13 mouse cellular contexts compared by ENCODE assay signal in genomic region chr11:57278056-57278455, GRCm38 (mm10).
DNase-seq lines count a peak whose midpoint lies in the region; ATAC-seq and TF ChIP-seq lines count a peak whose summit lies in the region.
"Had no signal": no experiment of that assay in that cellular context is flagged by ENCODE, and none has a peak within 500 bp of the region (broad histone marks: within the 10 kb centered on the region; RNA-seq: fewer than 3 reads in every experiment).

No protein-coding gene starts in this region.

- H3K4me1 ChIP-seq in embryonic facial prominence, embryonic 10.5 days: peaks cover 12% of the 10 kb centered on the region
- H3K4me1 ChIP-seq in limb, embryonic 11.5 days (ENCODE audit: control insufficient read depth, insufficient read depth, low read length): no peaks in the 10 kb centered on the region

- H3K4me2 ChIP-seq in limb, embryonic 11.5 days (ENCODE audit: low read depth, severe bottlenecking): no peak overlapping the region
- H3K4me2 ChIP-seq: hindbrain, embryonic 14.5 days had no signal

- H3K9me3 ChIP-seq in embryonic facial prominence, embryonic 10.5 days: no peaks in the 10 kb centered on the region
- H3K9me3 ChIP-seq in limb, embryonic 11.5 days (ENCODE audit: control insufficient read depth, low read length): no peaks in the 10 kb centered on the region

- no peak for DNase-seq in frontal cortex, adult 2 months (ENCODE audit: extremely low spot score in 1 of 2, low spot score in 1 of 2)
- no peak for DNase-seq in layer of hippocampus, adult 2 months (ENCODE audit: low spot score in 2 of 2)
- DNase-seq in layer of hippocampus, adult 9-11 months: no peak
- peak; percentile 12 for DNase-seq in embryonic facial prominence, embryonic 10.5 days (ENCODE audit: low spot score)
- DNase-seq in limb, embryonic 11.5 days (ENCODE audit: low spot score): peak; percentile 24
- no peak for DNase-seq in urinary bladder, postnatal 4 days (ENCODE audit: low spot score in 2 of 2)
- no peak for DNase-seq in thymus, postnatal 14 days
- DNase-seq: cerebellum, adult 9-11 months; gastrocnemius, postnatal 14 days; kidney, adult 18-20 months had no signal

- ATAC-seq in frontal cortex, adult (ENCODE audit: low TSS enrichment): peak; percentile 33; the same call in 1 of the 2 replicates
- no peak for ATAC-seq in limb, embryonic 11.5 days (ENCODE audit: insufficient number of reproducible peaks, low FRiP score, low TSS enrichment, low read depth)
- ATAC-seq: forebrain, embryonic 14.5 days had no signal

- no peak for TF ChIP-seq CTCF in layer of hippocampus, adult 2 months (conservative IDR thresholded peaks at IDR 0.05)

- H3K27ac ChIP-seq in layer of hippocampus, adult 2 months: peak overlapping the region; percentile 83
- 0 out of 2 replicates have a peak overlapping the region, but pooled peaks have one; percentile 12 for H3K27ac ChIP-seq in embryonic facial prominence, embryonic 10.5 days (replicated peaks)
- H3K27ac ChIP-seq in limb, embryonic 11.5 days (replicated peaks; ENCODE audit: low read depth, low read length): no peak overlapping the region
- H3K27ac ChIP-seq: hindbrain, embryonic 14.5 days had no signal

- no peak overlapping the region for H3K4me3 ChIP-seq in layer of hippocampus, adult 2 months
- no peak overlapping the region for H3K4me3 ChIP-seq in embryonic facial prominence, embryonic 10.5 days
- no peak overlapping the region for H3K4me3 ChIP-seq in limb, embryonic 11.5 days (ENCODE audit: low read depth, low read length)

- no peak overlapping the region for H3K9ac ChIP-seq in limb, embryonic 11.5 days (ENCODE audit: low read length)
- H3K9ac ChIP-seq: hindbrain, embryonic 14.5 days had no signal

- H3K36me3 ChIP-seq in embryonic facial prominence, embryonic 10.5 days (replicated peaks): no peaks in the 10 kb centered on the region
- H3K36me3 ChIP-seq in limb, embryonic 11.5 days (ENCODE audit: control insufficient read depth, insufficient read depth, low read length): no peaks in the 10 kb centered on the region

- WGBS in embryonic facial prominence, embryonic 10.5 days: 49% methylated on average over 10 of the region's 10 CpGs
- WGBS in limb, embryonic 11.5 days: 47% methylated on average over 10 of the region's 10 CpGs

- no peaks in the 10 kb centered on the region for H3K27me3 ChIP-seq in embryonic facial prominence, embryonic 10.5 days (replicated peaks; ENCODE audit: low read depth, poor library complexity, severe bottlenecking)
- H3K27me3 ChIP-seq in limb, embryonic 11.5 days (ENCODE audit: control insufficient read depth, insufficient read depth, low read length): no peaks in the 10 kb centered on the region

Comparison
In these comparisons a context has a peak if more than half of its experiments do, and no peak if none do; other contexts are left out.
1. DNase-seq: peak in embryonic facial prominence, embryonic 10.5 days (single experiment) and limb, embryonic 11.5 days (single experiment); none in frontal cortex, adult 2 months (0 of 2), layer of hippocampus, adult 2 months (0 of 2), layer of hippocampus, adult 9-11 months (single experiment), urinary bladder, postnatal 4 days (0 of 2) and thymus, postnatal 14 days (single experiment).